Mouse (Mus musculus): Measurements from ENCODE around the gene Cd96. TPM values are rescaled to one million over a fixed set of nuclear protein-coding genes. Genes with fewer than 3 reads are reported as not detected.

Cd96 gene
- polyA plus RNA-seq, 1 experiment from 2014 or later: 0.04 TPM

- ATAC-seq (no peak), DNase-seq (ENCODE audit: low read depth, low spot score) (no peak)
- POLR2A ChIA-PET: interaction anchor here (0.6 to 1.5 kb wide), 2 partner anchors 16 to 42 kb away, joined by 4 to 6 read pairs; no protein-coding TSS in a partner anchor
- TF ChIP-seq CTCF (IDR thresholded peaks at IDR 0.05): no peak
- in situ Hi-C loops (cut with MboI; ENCODE audit: low pct_unique_long_range_greater_than_20kb): no loop called here
- no peaks in the 10 kb centered on the region for H3K27me3 ChIP-seq
- CTCF ChIA-PET: interaction anchor here (1.0 to 2.6 kb wide), 5 partner anchors 11 to 327 kb away, joined by 3 to 11 read pairs (median 5); no protein-coding TSS in a partner anchor
Measured at GRCm38 (mm10) chr16:46010906-46011220, 109.2 kb downstream of the Cd96 start.

GRCm38 (mm10) chr16:46010153-46010905 lies 109.7 kb downstream of the Cd96 start, which contains the start of gene Plcxd2:
Gene Plcxd2, minus strand, starts transcription at chr16:46010218.
- no peaks in the 10 kb centered on the region for H3K27me3 ChIP-seq
- DNase-seq (ENCODE audit: low read depth, low spot score) (peak; percentile 79), ATAC-seq (peak; percentile 99)
- ChIA-PET CTCF (interaction anchor here (1.2 to 2.6 kb wide), 4 partner anchors 11 to 43 kb away, joined by 3 to 11 read pairs (median 5); no protein-coding TSS in a partner anchor), POLR2A (interaction anchor here (0.6 to 1.9 kb wide), 3 partner anchors 15 to 168 kb away, joined by 4 to 9 read pairs (median 6); no protein-coding TSS in a partner anchor)
- in situ Hi-C loops (cut with MboI; ENCODE audit: low pct_unique_long_range_greater_than_20kb): no loop called here
- TF ChIP-seq CTCF (IDR thresholded peaks at IDR 0.05): no peak

- in situ Hi-C loops (cut with MboI; ENCODE audit: low pct_unique_long_range_greater_than_20kb): no loop called here
- ChIA-PET POLR2A (interaction anchor here (1.1 to 1.9 kb wide), 3 partner anchors 10 to 167 kb away, joined by 5 to 9 read pairs (median 6); no protein-coding TSS in a partner anchor), CTCF (interaction anchor here (1.2 to 2.6 kb wide), 4 partner anchors 12 to 36 kb away, joined by 3 to 11 read pairs (median 5); no protein-coding TSS in a partner anchor)
- ATAC-seq (peak; percentile 28), DNase-seq (ENCODE audit: low read depth, low spot score) (no peak)
- no peaks in the 10 kb centered on the region for H3K27me3 ChIP-seq
- TF ChIP-seq CTCF (IDR thresholded peaks at IDR 0.05): no peak
Measured at GRCm38 (mm10) chr16:46009717-46010116, 110.3 kb downstream of the Cd96 start.

GRCm38 (mm10) chr16:46008766-46009165 lies 111.3 kb downstream of the Cd96 start:
- ChIA-PET CTCF (interaction anchor here (1.0 to 2.6 kb wide), 6 partner anchors 10 to 40 kb away, joined by 3 to 14 read pairs (median 6); no protein-coding TSS in a partner anchor), POLR2A (interaction anchor here (1.1 to 1.9 kb wide), 3 partner anchors 9 to 166 kb away, joined by 5 to 9 read pairs (median 8); no protein-coding TSS in a partner anchor)
- no peaks in the 10 kb centered on the region for H3K27me3 ChIP-seq
- in situ Hi-C loops (cut with MboI; ENCODE audit: low pct_unique_long_range_greater_than_20kb): no loop called here
- DNase-seq (ENCODE audit: low read depth, low spot score) (no peak), ATAC-seq (no peak)
- TF ChIP-seq CTCF (IDR thresholded peaks at IDR 0.05): no peak

GRCm38 (mm10) chr16:46008036-46008605 lies 111.9 kb downstream of the Cd96 start:
- in situ Hi-C loops (cut with MboI; ENCODE audit: low pct_unique_long_range_greater_than_20kb): no loop called here
- CTCF ChIA-PET: interaction anchor here (1.0 to 2.6 kb wide), 5 partner anchors 11 to 40 kb away, joined by 3 to 14 read pairs (median 7); no protein-coding TSS in a partner anchor
- no peaks in the 10 kb centered on the region for H3K27me3 ChIP-seq
- no peak for TF ChIP-seq CTCF (IDR thresholded peaks at IDR 0.05)
- ATAC-seq (peak; percentile 32), DNase-seq (ENCODE audit: low read depth, low spot score) (peak; percentile 68)
- POLR2A ChIA-PET: interaction anchor here (1.4 kb wide), 1 partner anchor 164 kb away, joined by 8 read pairs; no protein-coding TSS in a partner anchor

- CTCF ChIA-PET: no interaction called here
Measured at GRCm38 (mm10) chr16:46006261-46006660, 113.8 kb downstream of the Cd96 start.

GRCm38 (mm10) chr16:46001550-46002166 lies 118.4 kb downstream of the Cd96 start:
- DNase-seq (ENCODE audit: low read depth, low spot score) (no peak), ATAC-seq (no peak)
- in situ Hi-C loops (cut with MboI; ENCODE audit: low pct_unique_long_range_greater_than_20kb): no loop called here
- no peak for TF ChIP-seq CTCF (IDR thresholded peaks at IDR 0.05)
- ChIA-PET POLR2A (no interaction called here), CTCF (no interaction called here)
- H3K27me3 ChIP-seq: no peaks in the 10 kb centered on the region

More at GRCm38 (mm10) chr16:46006261-46006660, 113.8 kb downstream of the Cd96 start:
- no peak for ATAC-seq
- in situ Hi-C loops (cut with MboI; ENCODE audit: low pct_unique_long_range_greater_than_20kb): no loop called here
- no peaks in the 10 kb centered on the region for H3K27me3 ChIP-seq
- TF ChIP-seq CTCF (IDR thresholded peaks at IDR 0.05): no peak
- POLR2A ChIA-PET: interaction anchor here (0.5 to 0.6 kb wide), 2 partner anchors 128 to 214 kb away, joined by 3 to 4 read pairs; no protein-coding TSS in a partner anchor
- no peak for DNase-seq (ENCODE audit: low read depth, low spot score)

GRCm38 (mm10) chr16:46000976-46001375 lies 119.1 kb downstream of the Cd96 start:
- no peak for ATAC-seq
- in situ Hi-C loops (cut with MboI; ENCODE audit: low pct_unique_long_range_greater_than_20kb): no loop called here
- TF ChIP-seq CTCF (IDR thresholded peaks at IDR 0.05): no peak
- CTCF ChIA-PET: no interaction called here
- POLR2A ChIA-PET: no interaction called here
- no peak for DNase-seq (ENCODE audit: low read depth, low spot score)
- H3K27me3 ChIP-seq: no peaks in the 10 kb centered on the region

- no peak for TF ChIP-seq CTCF (IDR thresholded peaks at IDR 0.05)
- in situ Hi-C loops (cut with MboI; ENCODE audit: low pct_unique_long_range_greater_than_20kb): loop anchor here (10.0 kb wide), 1 partner anchor 105 kb away; no protein-coding TSS in a partner anchor
- no peaks in the 10 kb centered on the region for H3K27me3 ChIP-seq
- ChIA-PET CTCF (interaction anchor here (1.2 kb wide), 2 partner anchors 26 to 32 kb away, joined by 3 read pairs; no protein-coding TSS in a partner anchor), POLR2A (interaction anchor here (0.6 to 1.0 kb wide), 2 partner anchors 10 to 221 kb away, joined by 5 read pairs; no protein-coding TSS in a partner anchor)
- DNase-seq (ENCODE audit: low read depth, low spot score) (no peak), ATAC-seq (no peak)
Measured at GRCm38 (mm10) chr16:45999374-46000191, 120.5 kb downstream of the Cd96 start.
